Mouse (Mus musculus): ENCODE data around the gene Rfc3. TPM values are rescaled to one million over a fixed set of nuclear protein-coding genes. Genes with fewer than 3 reads are reported as not detected.
"Not testable (repeated sequence)": the region's sequence is repeated elsewhere in the genome, so short reads cannot be mapped to it uniquely, and the experiment has no call there.

The Rfc3 gene
- polyA plus RNA-seq (2014; fragmentation: Nextera tagmentation; extraction: Ambion mirVana), result 118 and 121 TPM in 2 replicates

- no peaks in the 10 kb centered on the region for H3K27me3 ChIP-seq (ENCODE audit: control insufficient read depth, insufficient read depth, low read length)
- peak within 1 kb of the TSS; percentile 55 for H3K4me2 ChIP-seq (ENCODE audit: low read depth)
- peak within 1 kb of the TSS; percentile 76 for H3K4me3 ChIP-seq (ENCODE audit: low read depth, low read length)
- DNase-seq (ENCODE audit: low spot score) (peak; percentile 98), ATAC-seq (ENCODE audit: insufficient read depth, low FRiP score, low TSS enrichment) (peak; percentile 99)
- under 1% methylated on average over 41 of the region's 42 CpGs for WGBS
- peaks cover 13% of the 10 kb centered on the region for H3K36me3 ChIP-seq (ENCODE audit: control insufficient read depth, insufficient read depth, low read length)
- H3K9me3 ChIP-seq (ENCODE audit: control insufficient read depth, low read length), result no peaks in the 10 kb centered on the region
- H3K9ac ChIP-seq (ENCODE audit: low read length), result peak within 1 kb of the TSS; percentile 65
- no peaks in the 10 kb centered on the region for H3K4me1 ChIP-seq (ENCODE audit: control insufficient read depth, insufficient read depth, low read length)
- H3K27ac ChIP-seq (ENCODE audit: low read depth, low read length), result peak within 1 kb of the TSS; percentile 56; the same call in 1 of the 2 replicates
Measured at GRCm38 (mm10) chr5:151650700-151651410, at the start of gene Rfc3. Gene Rfc3 (minus strand): TSS chr5:151651242.

- not testable (repeated sequence) for H3K27me3 ChIP-seq (ENCODE audit: control insufficient read depth, insufficient read depth, low read length); H3K9me3 ChIP-seq (ENCODE audit: control insufficient read depth, low read length); H3K4me3 ChIP-seq (ENCODE audit: low read depth, low read length); DNase-seq (ENCODE audit: low spot score); ATAC-seq (ENCODE audit: insufficient read depth, low FRiP score, low TSS enrichment); H3K9ac ChIP-seq (ENCODE audit: low read length); H3K4me1 ChIP-seq (ENCODE audit: control insufficient read depth, insufficient read depth, low read length); H3K4me2 ChIP-seq (ENCODE audit: low read depth); H3K27ac ChIP-seq (ENCODE audit: low read depth, low read length); H3K36me3 ChIP-seq (ENCODE audit: control insufficient read depth, insufficient read depth, low read length)
- 90% methylated on average over 13 of the region's 13 CpGs for WGBS
Measured at GRCm38 (mm10) chr5:151693636-151694035, 42.6 kb upstream of the Rfc3 start.

- Histone ChIP-seq H3K4me3 (ENCODE audit: low read depth, low read length) (no peak overlapping the region), H3K4me2 (ENCODE audit: low read depth) (no peak overlapping the region), H3K36me3 (ENCODE audit: control insufficient read depth, insufficient read depth, low read length) (no peaks in the 10 kb centered on the region), H3K27ac (ENCODE audit: low read depth, low read length) (no peak overlapping the region), H3K27me3 (ENCODE audit: control insufficient read depth, insufficient read depth, low read length) (no peaks in the 10 kb centered on the region), H3K9me3 (ENCODE audit: control insufficient read depth, low read length) (no peaks in the 10 kb centered on the region), H3K9ac (ENCODE audit: low read length) (no peak overlapping the region), H3K4me1 (ENCODE audit: control insufficient read depth, insufficient read depth, low read length) (no peaks in the 10 kb centered on the region)
- WGBS, result 31% methylated on average over 15 of the region's 15 CpGs
- peak; percentile 82 for DNase-seq (ENCODE audit: low spot score)
- peak; percentile 94 for ATAC-seq (ENCODE audit: insufficient read depth, low FRiP score, low TSS enrichment)
Measured at GRCm38 (mm10) chr5:151686606-151687525, 35.8 kb upstream of the Rfc3 start.

GRCm38 (mm10) chr5:151662207-151662606 lies 11.2 kb upstream of the Rfc3 start:
- Histone ChIP-seq H3K9me3 (ENCODE audit: control insufficient read depth, low read length) (no peaks in the 10 kb centered on the region), H3K4me3 (ENCODE audit: low read depth, low read length) (no peak overlapping the region), H3K27ac (ENCODE audit: low read depth, low read length) (no peak overlapping the region), H3K4me1 (ENCODE audit: control insufficient read depth, insufficient read depth, low read length) (no peaks in the 10 kb centered on the region), H3K27me3 (ENCODE audit: control insufficient read depth, insufficient read depth, low read length) (no peaks in the 10 kb centered on the region), H3K4me2 (ENCODE audit: low read depth) (no peak overlapping the region), H3K9ac (ENCODE audit: low read length) (no peak overlapping the region), H3K36me3 (ENCODE audit: control insufficient read depth, insufficient read depth, low read length) (no peaks in the 10 kb centered on the region)
- ATAC-seq (ENCODE audit: insufficient read depth, low FRiP score, low TSS enrichment) (no peak), DNase-seq (ENCODE audit: low spot score) (no peak)
- 99% methylated on average over 4 of the region's 4 CpGs for WGBS

- Histone ChIP-seq H3K36me3 (ENCODE audit: control insufficient read depth, insufficient read depth, low read length) (peaks cover 11% of the 10 kb centered on the region), H3K9ac (ENCODE audit: low read length) (no peak overlapping the region), H3K27me3 (ENCODE audit: control insufficient read depth, insufficient read depth, low read length) (no peaks in the 10 kb centered on the region), H3K4me3 (ENCODE audit: low read depth, low read length) (peak overlapping the region; percentile 76; the same call in 1 of the 2 replicates), H3K4me1 (ENCODE audit: control insufficient read depth, insufficient read depth, low read length) (no peaks in the 10 kb centered on the region), H3K9me3 (ENCODE audit: control insufficient read depth, low read length) (no peaks in the 10 kb centered on the region), H3K4me2 (ENCODE audit: low read depth) (no peak overlapping the region), H3K27ac (ENCODE audit: low read depth, low read length) (no peak overlapping the region)
- 68% methylated on average over 3 of the region's 3 CpGs for WGBS
- DNase-seq (ENCODE audit: low spot score) (no peak), ATAC-seq (ENCODE audit: insufficient read depth, low FRiP score, low TSS enrichment) (no peak)
Measured at GRCm38 (mm10) chr5:151651411-151651784, 356 bp upstream of the Rfc3 start.

- Histone ChIP-seq H3K4me1 (ENCODE audit: control insufficient read depth, insufficient read depth, low read length) (no peaks in the 10 kb centered on the region), H3K9me3 (ENCODE audit: control insufficient read depth, low read length) (no peaks in the 10 kb centered on the region), H3K4me2 (ENCODE audit: low read depth) (no peak overlapping the region), H3K27ac (ENCODE audit: low read depth, low read length) (no peak overlapping the region), H3K4me3 (ENCODE audit: low read depth, low read length) (no peak overlapping the region), H3K9ac (ENCODE audit: low read length) (no peak overlapping the region), H3K27me3 (ENCODE audit: control insufficient read depth, insufficient read depth, low read length) (no peaks in the 10 kb centered on the region), H3K36me3 (ENCODE audit: control insufficient read depth, insufficient read depth, low read length) (peaks cover 35% of the 10 kb centered on the region)
- WGBS, result 93% methylated on average over 7 of the region's 7 CpGs
- no peak for ATAC-seq (ENCODE audit: insufficient read depth, low FRiP score, low TSS enrichment)
- DNase-seq (ENCODE audit: low spot score), result no peak
Measured at GRCm38 (mm10) chr5:151644845-151645244, 6.2 kb downstream of the Rfc3 start.

- Histone ChIP-seq H3K9me3 (ENCODE audit: control insufficient read depth, low read length) (no peaks in the 10 kb centered on the region), H3K4me2 (ENCODE audit: low read depth) (no peak overlapping the region), H3K27me3 (ENCODE audit: control insufficient read depth, insufficient read depth, low read length) (no peaks in the 10 kb centered on the region), H3K27ac (ENCODE audit: low read depth, low read length) (no peak overlapping the region), H3K36me3 (ENCODE audit: control insufficient read depth, insufficient read depth, low read length) (peaks cover 32% of the 10 kb centered on the region), H3K4me3 (ENCODE audit: low read depth, low read length) (no peak overlapping the region), H3K9ac (ENCODE audit: low read length) (no peak overlapping the region), H3K4me1 (ENCODE audit: control insufficient read depth, insufficient read depth, low read length) (no peaks in the 10 kb centered on the region)
- WGBS, result 91% methylated on average over 5 of the region's 5 CpGs
- no peak for ATAC-seq (ENCODE audit: insufficient read depth, low FRiP score, low TSS enrichment)
- DNase-seq (ENCODE audit: low spot score), result no peak
Measured at GRCm38 (mm10) chr5:151642867-151643266, 8.2 kb downstream of the Rfc3 start.

GRCm38 (mm10) chr5:151642102-151642501 lies 8.9 kb downstream of the Rfc3 start:
- 95% methylated on average over 1 of the region's 1 CpGs for WGBS
- Histone ChIP-seq H3K9me3 (ENCODE audit: control insufficient read depth, low read length) (no peaks in the 10 kb centered on the region), H3K9ac (ENCODE audit: low read length) (no peak overlapping the region), H3K27me3 (ENCODE audit: control insufficient read depth, insufficient read depth, low read length) (no peaks in the 10 kb centered on the region), H3K4me2 (ENCODE audit: low read depth) (no peak overlapping the region), H3K36me3 (ENCODE audit: control insufficient read depth, insufficient read depth, low read length) (peaks cover 27% of the 10 kb centered on the region), H3K4me1 (ENCODE audit: control insufficient read depth, insufficient read depth, low read length) (no peaks in the 10 kb centered on the region), H3K4me3 (ENCODE audit: low read depth, low read length) (no peak overlapping the region), H3K27ac (ENCODE audit: low read depth, low read length) (no peak overlapping the region)
- no peak for DNase-seq (ENCODE audit: low spot score)
- no peak for ATAC-seq (ENCODE audit: insufficient read depth, low FRiP score, low TSS enrichment)

Measured in neural tube, embryonic 11.5 days (tissue).